Mouse (Mus musculus) c-Kit-positive CD71-positive TER-119-negative erythroid progenitor cells, embryonic 14.5 days (primary cell): Measurements from ENCODE around the gene Rasgef1a.

Experiments used
- DNase-seq: peaks from one replicate; pipeline ENCODE4 v3.0.0-alpha.2; 2013; ENCODE audit warnings: low read depth

Gene Rasgef1a

DNA sequence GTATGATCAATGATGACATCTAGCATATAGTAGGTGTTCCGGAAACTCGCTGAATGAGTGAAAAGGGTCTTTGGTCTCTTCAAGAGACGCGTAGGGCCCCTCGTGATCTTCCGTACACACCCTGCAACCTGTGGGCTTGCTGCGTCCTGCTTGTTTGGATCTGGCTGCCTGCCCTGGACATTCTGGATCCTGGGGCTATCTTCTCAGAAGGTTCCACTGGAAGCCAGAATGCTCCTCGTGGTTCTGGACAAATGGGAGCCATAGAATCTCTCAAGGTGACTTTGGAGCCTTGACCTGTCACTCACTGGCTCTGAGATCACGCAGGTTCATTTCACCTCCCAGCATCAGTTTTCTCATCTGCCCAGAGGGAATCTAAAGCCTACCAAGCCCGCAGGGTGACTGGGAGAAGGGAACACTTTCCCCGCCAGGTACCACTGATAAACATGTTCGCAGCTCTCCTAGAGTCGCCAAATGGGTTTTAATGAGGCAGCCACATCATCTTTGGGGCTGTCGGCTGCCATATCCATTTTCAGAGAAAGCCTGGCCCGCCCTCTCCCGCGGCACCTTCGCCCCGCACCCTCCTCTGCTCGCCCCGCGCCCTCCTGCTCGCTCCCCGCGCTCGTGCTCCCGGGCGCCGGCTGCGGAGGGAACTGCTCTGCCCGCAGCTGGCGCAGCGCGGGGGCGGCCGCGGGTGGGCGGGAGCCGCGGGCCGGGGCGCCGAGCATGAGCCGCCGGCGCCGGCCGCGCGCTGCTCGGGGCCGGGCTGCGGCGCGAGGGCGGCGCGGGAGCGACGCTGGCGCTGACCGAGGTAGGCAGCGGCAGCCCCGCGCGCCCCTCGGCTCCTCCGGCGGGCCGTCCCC, at the start of gene Rasgef1a:
Rasgef1a (plus strand) TSS at position 683 of the 860 bp plus-strand sequence.
- DNase-seq = no peak

DNA sequence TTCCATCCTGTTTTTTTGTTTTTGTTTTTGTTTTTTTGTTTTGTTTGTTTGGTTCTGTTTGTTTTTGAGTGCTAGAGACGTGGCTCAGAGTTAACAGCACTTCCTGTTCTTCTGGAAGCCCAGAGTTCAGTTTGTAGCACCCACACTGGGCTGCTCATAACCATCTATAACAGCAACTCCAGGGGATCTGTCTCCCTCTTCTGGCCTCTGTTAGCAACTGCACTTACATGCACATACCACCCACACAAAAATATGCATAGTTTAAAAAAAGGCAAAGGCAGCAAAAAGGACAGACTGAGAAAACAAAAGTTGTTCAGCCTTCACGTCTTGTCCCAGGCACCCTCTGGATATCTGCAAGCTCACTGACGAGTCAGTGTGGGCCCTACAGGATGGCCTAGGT, 48.0 kb upstream of the Rasgef1a start:
- no peak for DNase-seq

- no peak for DNase-seq
Observed at GRCm38 (mm10) chr6:117966729-117967128, 44.5 kb upstream of the Rasgef1a start.

DNA sequence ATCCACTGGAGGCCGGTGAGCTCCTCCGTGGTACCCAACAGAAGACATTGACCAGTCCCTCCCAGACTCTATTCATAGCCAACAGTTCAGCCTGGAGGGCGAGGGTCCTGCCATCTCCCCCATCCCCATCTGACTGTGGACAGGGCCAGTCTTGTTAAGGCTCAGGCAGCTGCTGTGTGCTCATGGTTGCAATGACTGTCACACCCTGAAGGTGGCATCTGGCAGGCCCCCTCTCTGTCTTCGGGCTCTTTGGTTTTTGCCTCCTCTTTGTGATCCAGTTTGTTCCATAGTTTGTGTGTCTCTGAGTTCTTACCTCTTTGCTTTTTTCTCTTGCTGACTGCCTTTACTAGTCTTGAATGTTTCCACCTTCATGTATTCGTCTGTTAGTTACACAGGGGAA, 24.1 kb upstream of the Rasgef1a start:
- no peak for DNase-seq

GRCm38 (mm10) chr6:117989209-117989608, 22.0 kb upstream of the Rasgef1a start:
- no peak for DNase-seq

- DNase-seq = no peak
Observed at GRCm38 (mm10) chr6:117990649-117991048, 20.6 kb upstream of the Rasgef1a start.

DNA sequence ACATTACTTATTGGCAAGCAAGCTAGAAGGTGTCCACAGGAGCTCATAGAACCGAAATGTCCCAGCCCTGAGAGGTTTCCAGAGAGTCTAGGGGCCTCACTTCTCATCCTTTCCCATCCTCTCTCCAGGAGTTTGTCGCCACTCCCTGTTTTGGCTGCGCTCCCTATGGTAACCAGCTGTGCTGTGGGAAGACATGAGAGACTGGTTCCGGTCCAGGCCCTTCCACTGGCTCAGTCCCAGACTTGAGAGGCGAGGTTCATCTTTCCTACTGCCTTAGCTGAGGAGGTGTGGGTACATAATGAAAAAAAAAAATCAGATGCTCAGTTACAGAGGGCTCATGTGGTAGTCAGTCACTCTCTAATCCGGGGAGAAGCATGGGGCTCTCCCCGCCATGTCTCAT, 19.9 kb upstream of the Rasgef1a start:
- DNase-seq = no peak

DNA sequence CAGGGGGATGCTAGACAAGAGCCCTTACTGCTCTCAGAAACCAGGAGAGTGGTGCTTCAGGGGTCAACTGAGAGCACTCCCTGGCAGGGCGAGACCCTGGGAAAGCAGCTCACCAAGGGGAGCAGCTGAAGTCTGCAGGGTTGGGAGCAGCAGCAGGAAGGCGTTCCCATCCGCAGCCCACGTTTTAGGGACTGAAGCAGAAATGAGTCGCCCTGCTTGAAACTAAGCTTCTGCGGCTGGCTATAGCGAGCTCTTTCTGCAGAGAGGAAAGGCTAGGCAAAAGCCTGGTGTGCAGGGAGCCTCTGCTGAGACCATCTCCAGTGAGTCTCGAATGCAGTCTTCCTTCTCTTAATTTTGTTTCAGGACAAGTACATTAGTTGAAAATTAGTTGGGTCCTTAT, 19.3 kb upstream of the Rasgef1a start:
- no peak for DNase-seq

- no peak for DNase-seq
Observed at GRCm38 (mm10) chr6:117995168-117995567, 16.1 kb upstream of the Rasgef1a start.

DNA sequence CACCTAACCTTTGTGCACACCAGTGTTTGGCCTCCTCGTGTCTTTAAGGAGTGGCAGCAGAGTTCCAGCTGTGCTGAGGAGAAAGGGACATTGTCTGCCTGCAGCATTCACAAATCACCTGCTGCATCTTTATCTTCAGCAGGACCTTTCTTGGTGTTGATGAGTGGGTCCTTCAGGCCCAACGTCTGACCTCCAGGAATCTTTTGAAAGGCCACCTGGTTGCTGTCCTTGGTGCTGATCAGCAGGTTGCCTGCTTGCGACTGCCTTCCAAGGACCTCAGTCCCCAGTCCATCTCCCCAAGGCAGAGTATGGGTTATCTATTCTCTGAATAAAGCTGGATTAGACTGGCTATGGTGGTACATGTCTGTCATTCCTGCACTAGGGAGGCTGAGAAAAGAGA, 10.0 kb upstream of the Rasgef1a start:
- peak; percentile 22 for DNase-seq

DNA sequence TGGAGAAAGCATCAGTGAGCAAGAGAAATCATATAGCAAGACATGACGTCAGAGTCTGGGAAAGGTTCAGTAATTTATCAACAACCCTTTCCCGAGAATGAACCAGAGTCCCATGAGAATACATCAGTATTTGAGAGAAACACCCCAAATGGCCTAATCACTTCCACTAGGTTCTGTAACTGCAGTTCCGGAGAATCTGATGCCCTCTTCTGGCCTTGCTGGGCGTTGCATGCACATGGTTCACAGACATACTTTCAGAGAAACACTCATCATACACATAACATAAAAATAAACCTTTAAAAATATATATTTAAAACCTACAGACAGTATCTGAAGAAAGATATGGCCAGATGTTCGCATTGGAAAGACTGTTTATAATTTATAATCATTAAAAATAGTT, 3.9 kb upstream of the Rasgef1a start:
- DNase-seq = peak; percentile 13

DNA sequence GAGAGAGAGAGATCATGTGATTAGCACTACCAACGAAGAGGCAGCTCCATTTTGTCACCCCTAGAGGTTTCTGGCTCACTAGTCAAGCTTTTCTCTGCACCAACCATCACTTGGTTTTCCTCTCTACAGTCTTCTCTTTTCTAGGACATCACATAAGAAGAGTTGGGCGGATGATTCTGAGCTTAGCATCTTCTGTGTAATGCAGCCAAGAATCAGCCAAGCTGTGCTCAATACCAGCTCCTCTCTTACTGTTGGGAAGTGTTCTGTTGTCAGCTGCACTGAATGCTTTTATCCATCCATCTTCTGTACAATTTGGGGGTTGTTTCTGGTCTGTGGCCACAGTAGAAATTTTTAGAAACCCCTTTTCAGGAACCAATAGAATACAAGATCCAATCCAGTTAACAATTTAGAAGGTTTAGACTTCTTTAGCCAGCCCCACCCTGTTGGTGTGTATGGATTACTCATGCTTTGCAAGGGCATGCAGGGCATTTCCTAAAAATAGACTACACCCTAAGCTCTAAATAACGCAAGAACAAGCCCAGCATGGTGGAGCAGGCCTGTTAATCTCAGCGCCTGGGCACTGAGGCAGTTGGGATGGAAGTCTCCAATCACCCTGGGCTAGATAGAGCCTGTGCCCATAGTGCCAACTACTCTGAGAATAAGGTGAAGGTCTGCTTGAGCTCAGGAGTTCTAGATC, 3.2 kb upstream of the Rasgef1a start:
- no peak for DNase-seq

- no peak for DNase-seq
Observed at GRCm38 (mm10) chr6:118010256-118010655, 982 bp upstream of the Rasgef1a start.

DNA sequence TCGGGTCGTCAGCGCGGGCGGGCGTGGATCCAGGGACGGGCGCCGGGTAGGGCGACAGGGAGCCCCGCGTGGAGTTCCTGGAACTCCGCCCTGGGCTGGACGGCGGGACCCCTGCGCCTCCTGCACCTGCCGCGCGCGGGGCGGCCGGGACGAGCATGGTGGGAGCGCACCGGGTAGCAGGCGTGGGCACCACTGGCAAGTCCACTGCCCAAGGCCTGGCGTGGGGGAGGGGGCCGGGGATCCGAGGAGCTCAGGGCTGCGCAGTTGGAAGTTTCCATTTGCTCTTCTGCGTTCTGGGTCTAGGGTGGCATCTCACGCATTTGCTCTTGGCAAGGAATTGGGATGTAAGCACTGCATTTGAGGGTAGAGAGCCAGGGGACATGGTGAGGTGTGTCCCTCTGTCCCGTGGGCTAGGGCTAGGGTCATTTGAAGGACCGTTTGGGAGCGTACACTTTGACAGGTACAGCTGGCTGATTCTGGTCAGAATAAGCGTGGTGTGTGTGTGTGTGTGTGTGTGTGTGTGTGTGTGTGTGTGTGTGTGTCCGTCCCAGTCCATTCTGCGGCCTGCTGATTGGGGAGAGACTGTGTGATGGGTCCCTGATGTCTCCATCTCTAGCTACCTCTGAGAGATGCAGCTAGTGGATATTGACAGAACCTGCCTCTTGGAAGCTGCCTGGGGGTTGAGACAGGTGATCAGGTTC, 528 bp downstream of the Rasgef1a start:
- DNase-seq = no peak

DNA sequence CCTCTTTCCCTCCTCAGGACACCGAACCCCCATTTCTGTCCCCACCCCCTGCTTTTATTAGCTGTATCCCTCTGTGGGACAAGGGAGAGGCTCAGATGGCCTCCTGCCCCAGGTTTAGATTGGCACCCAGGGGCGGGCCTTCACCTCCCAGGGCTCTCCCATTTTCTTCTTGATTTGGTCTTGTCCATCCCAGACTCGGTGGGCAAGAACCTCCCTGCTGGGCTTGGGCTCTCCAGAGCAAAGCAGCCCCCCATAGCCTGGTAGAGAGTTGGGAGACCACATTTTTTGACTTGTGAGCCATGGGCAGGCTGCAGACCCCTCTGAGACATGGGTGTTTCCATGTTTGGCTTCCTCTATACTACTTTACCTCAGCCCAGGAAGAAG, 1.1 kb downstream of the Rasgef1a start:
- DNase-seq = no peak

DNA sequence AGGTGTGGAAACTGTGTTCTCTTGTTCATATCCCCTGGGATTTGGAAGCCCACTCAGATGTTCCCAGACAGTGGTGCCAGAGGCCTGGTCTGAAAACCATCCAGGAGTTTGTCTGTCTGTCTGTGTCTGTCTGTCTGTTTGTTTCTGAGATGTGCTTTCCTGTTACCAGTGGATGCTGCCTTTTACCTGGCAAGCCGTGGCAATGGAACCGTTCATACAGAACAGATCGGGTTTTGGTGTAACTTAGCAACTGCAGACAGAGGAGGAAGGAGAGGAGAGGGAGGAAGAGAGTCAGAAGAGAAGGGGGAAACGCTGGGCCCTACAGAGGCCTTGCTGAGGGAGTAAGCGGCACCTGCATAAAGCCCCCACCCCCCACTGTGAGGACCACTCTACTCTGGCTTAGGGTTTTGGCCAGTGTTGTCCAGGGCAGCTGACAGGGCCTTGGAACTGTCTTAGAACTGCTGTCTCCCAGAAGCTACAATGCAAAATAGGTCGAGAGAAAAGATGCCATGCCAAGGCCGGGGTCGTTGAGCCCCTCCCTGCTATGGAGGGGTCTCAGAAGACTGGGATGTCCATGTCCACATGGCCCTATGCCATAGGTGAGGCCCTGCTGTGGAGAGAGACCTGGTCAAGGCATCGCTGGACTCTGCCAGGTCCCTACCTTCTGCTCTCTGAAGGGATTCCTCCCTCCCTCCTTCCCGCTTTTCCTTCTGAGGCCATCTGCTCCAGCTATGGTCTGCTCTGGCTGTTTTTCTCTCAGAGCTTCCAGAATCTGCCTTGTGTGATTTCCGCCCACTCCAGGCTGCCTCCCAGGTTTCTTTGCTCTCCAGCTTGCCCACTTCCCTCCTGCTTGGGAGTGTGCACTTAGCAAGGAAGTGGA, 2.0 kb downstream of the Rasgef1a start:
- DNase-seq = no peak

- DNase-seq = no peak
Observed at GRCm38 (mm10) chr6:118014881-118015280, 3.6 kb downstream of the Rasgef1a start.

DNA sequence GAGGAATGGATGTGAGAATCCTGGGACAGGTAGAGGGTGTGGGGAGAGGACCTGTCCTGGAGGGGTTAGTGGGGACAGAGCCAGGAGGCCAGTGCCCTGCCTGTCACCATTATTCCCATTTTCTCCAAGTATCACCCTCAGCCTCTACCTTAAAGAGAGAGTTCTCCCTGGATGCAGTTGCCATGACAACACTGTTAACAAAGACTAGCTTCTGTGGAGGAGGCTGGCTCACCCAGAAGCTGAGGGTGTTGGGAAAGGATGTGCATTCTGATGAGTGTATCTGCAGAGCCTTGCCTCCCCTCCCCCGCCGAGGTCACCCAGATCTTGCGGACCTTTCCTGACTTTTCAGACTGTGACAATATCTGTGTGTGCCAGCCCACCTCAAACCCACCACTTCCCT, 4.7 kb downstream of the Rasgef1a start:
- no peak for DNase-seq

GRCm38 (mm10) chr6:118018666-118019065, 7.4 kb downstream of the Rasgef1a start:
- DNase-seq = no peak

DNA sequence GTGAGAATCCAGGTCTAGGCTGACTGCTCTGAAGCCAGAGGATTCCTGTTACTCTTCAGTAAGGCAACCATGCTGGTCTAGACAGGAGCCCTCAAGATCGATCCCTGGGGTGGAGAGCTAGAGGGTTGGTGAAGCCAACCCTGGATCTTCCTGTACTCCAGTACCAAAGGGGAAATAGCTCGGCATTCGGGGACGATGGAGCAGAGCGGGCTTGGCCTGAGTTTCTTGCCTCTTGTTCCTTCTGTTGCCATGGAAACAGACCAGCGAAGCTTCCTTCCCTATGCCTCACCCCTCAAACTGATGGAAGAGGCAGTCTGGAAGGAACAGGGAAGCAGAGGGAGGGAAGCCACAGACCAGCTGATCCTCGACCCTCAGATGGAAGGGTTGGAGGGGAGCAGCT, 8.3 kb downstream of the Rasgef1a start:
- DNase-seq = no peak

DNA sequence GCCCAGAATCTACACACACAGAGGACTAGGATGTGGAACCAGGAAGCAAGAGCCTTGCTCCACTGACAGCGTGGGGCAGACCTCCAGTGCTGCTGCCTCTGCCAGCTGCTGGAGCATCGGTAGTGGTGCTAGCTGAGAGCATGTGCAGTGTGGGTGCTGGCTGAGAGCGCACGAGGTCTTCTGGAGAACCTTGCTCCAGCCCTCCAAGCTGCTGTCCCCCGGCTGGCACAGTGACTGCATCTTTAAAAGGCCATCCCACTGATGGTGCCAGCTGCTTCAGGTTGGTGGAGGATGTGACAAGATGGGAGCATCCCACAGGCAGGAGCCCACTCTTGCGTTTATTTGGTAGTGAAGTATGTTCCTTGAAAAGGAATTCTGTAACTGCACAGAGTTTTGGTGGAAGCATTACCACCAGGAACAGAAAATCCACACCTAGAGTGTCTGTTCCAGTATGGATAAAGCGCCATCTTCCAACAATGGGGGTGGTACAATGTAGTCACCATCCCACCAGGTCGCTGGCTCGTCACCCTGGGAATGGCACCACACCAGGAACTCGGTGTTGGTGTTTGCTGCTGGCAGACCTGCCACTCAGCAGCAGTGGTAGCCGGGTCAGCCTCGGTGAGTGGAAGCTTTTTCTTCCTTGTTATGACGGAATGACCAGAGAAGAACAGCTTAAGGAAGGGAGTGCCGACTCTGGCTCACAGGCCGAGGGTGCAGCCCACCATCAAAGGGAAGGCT, 11.8 kb downstream of the Rasgef1a start:
- no peak for DNase-seq
